Mouse (Mus musculus) WW6 (cell line): ENCODE measurements at regions not wholly inside any gene's neighbourhood (a gene's known extent, or its start where the extent isn't known, plus 50 kb on each side); places are given as distances from the start of the nearest gene placed in this dataset.

Experiments used
- DNase-seq: peaks from one replicate; pipeline ENCODE4 v3.0.0-alpha.2; 2013; ENCODE audit warnings: low read depth, low spot score

- no peak for DNase-seq
Observed at GRCm38 (mm10) chr10:14231464-14231863, 265.6 kb downstream of the Hivep2 start.

- no peak for DNase-seq
Observed at GRCm38 (mm10) chr10:14217284-14217683, 251.4 kb downstream of the Hivep2 start.

- DNase-seq, result no peak
Observed at GRCm38 (mm10) chr10:14216191-14216992, 250.5 kb downstream of the Hivep2 start.

- no peak for DNase-seq
Observed at GRCm38 (mm10) chr10:14215512-14215911, 249.6 kb downstream of the Hivep2 start.

- DNase-seq, result no peak
Observed at GRCm38 (mm10) chr10:14213536-14213935, 247.7 kb downstream of the Hivep2 start.

GRCm38 (mm10) chr10:14211926-14212325 is 246.1 kb downstream of the Hivep2 start:
- no peak for DNase-seq

GRCm38 (mm10) chr10:14211481-14211880 is 245.6 kb downstream of the Hivep2 start:
- no peak for DNase-seq

- DNase-seq, result no peak
Observed at GRCm38 (mm10) chr10:14210445-14210844, 244.6 kb downstream of the Hivep2 start.

- DNase-seq, result no peak
Observed at GRCm38 (mm10) chr10:14210045-14210444, 244.2 kb downstream of the Hivep2 start.

GRCm38 (mm10) chr10:14208206-14208605 is 242.3 kb downstream of the Hivep2 start:
- no peak for DNase-seq

GRCm38 (mm10) chr10:14207616-14208015 is 241.7 kb downstream of the Hivep2 start:
- no peak for DNase-seq

- no peak for DNase-seq
Observed at GRCm38 (mm10) chr10:14207051-14207570, 241.2 kb downstream of the Hivep2 start.
